ENCODE assay signal across 25 mouse cellular contexts in the genomic region with DNA sequence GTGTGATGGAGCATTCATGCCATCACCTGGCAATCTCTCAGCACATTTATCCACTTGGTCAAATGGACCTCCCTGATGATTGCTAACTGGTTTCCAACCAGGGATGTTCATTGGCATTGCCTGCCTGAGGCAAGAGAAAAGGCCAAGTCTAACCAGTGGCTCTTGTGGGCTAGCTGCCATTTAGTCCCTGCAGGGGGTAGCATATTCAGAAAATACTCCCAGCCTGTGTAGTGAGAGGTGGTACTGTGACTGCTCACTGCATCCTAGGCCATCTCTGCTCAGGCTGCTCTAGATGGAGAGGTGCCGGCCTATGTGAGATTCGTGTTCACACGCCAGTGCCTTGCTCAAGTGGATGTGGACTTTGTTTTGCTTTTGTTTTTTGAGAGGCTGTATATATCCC. TPM values are rescaled to one million over a fixed set of nuclear protein-coding genes. Genes with fewer than 3 reads are reported as not detected.
DNase-seq lines count a peak whose midpoint lies in the region; ATAC-seq and TF ChIP-seq lines count a peak whose summit lies in the region.
"Had no signal": no experiment of that assay in that cellular context is flagged by ENCODE, and none has a peak within 500 bp of the region (broad histone marks: within the 10 kb centered on the region; RNA-seq: fewer than 3 reads in every experiment).

No protein-coding gene starts in this region.

- H3K9me3 ChIP-seq in midbrain, embryonic 10.5 days (replicated peaks): no peaks in the 10 kb centered on the region
- H3K9me3 ChIP-seq: forebrain, embryonic 13.5 days; heart, embryonic 10.5 days; hindbrain, embryonic 13.5 days had no signal

- H3K4me1 ChIP-seq in midbrain, embryonic 10.5 days: peaks cover 13% of the 10 kb centered on the region
- H3K4me1 ChIP-seq: heart, embryonic 10.5 days had no signal

- H3K27me3 ChIP-seq in Patski: no peaks in the 10 kb centered on the region
- H3K27me3 ChIP-seq in midbrain, embryonic 10.5 days (ENCODE audit: low read depth, poor library complexity, severe bottlenecking): no peaks in the 10 kb centered on the region
- H3K27me3 ChIP-seq: forebrain, embryonic 13.5 days; hindbrain, embryonic 13.5 days had no signal

- peaks cover 12% of the 10 kb centered on the region for H3K36me3 ChIP-seq in midbrain, embryonic 10.5 days

- no peak overlapping the region for H3K27ac ChIP-seq in midbrain, embryonic 10.5 days (replicated peaks)
- H3K27ac ChIP-seq: forebrain, embryonic 13.5 days; heart, embryonic 10.5 days; hindbrain, embryonic 13.5 days; hindbrain, postnatal 0 days had no signal

- in situ Hi-C loops in Patski (cut with MboI; ENCODE audit: low pct_unique_long_range_greater_than_20kb): no loop called here

- peak; percentile 18 for DNase-seq in Muller cell, postnatal 12 days (ENCODE audit: inconsistent ontology term)
- peak; percentile 22 for DNase-seq in Patski (ENCODE audit: low read depth, low spot score)
- peak; percentile 27 for DNase-seq in cerebellum, adult 8-10 months
- peak; percentile 73 to 76 for DNase-seq in cerebellum, postnatal 14 days
- DNase-seq in layer of hippocampus, adult 9-11 months: no peak
- no peak for DNase-seq in layer of hippocampus, adult 18-20 months (ENCODE audit: low spot score in 2 of 2)
- DNase-seq in midbrain, embryonic 10.5 days (ENCODE audit: low spot score): no peak
- DNase-seq: adrenal gland, postnatal 14 days; forebrain, postnatal 0 days; gastrocnemius, postnatal 36 days; heart, adult 18-20 months; heart, postnatal 10 days; kidney, adult 11 months; kidney, adult 9 months had no signal

- 93% methylated on average over 3 of the region's 3 CpGs for WGBS in midbrain, embryonic 10.5 days

- POLR2A ChIA-PET in Patski (lab: Charles Lee): no interaction called here

- no peak for ATAC-seq in Patski
- ATAC-seq: forebrain, embryonic 13.5 days; forebrain, postnatal 0 days; hindbrain, postnatal 0 days had no signal

- no peak overlapping the region for H3K4me3 ChIP-seq in midbrain, embryonic 10.5 days
- H3K4me3 ChIP-seq: forebrain, embryonic 13.5 days; heart, embryonic 10.5 days; hindbrain, embryonic 13.5 days had no signal

- TF ChIP-seq CTCF in Patski (IDR thresholded peaks at IDR 0.05): no peak

- CTCF ChIA-PET in Patski (lab: Charles Lee): interaction anchor here (1.2 kb wide), 1 partner anchor 9 kb away, joined by 3 read pairs; no protein-coding TSS in a partner anchor

RNA-seq across cellular contexts. Expression of gene 1700102P08Rik, which starts 5.7 kb away (rescaled TPM):
- polyA plus RNA-seq in Patski (2021): 0.82 TPM
- 1 to 10 TPM; 2.3 to 2.5 TPM for total RNA-seq in layer of hippocampus, adult 18-20 months (2021)
- 1.1 and 1.2 TPM in 2 replicates for polyA plus RNA-seq in midbrain, embryonic 10.5 days (2016; fragmentation: Nextera tagmentation; extraction: Ambion mirVana)

RNA-seq across cellular contexts. Expression of gene Ccdc36, which starts 30.0 kb away (rescaled TPM):
- polyA plus RNA-seq in Patski (2021): not detected
- total RNA-seq in layer of hippocampus, adult 18-20 months (2021): not detected
- polyA plus RNA-seq in midbrain, embryonic 10.5 days (2016; fragmentation: Nextera tagmentation; extraction: Ambion mirVana): 0.81 and 1.1 TPM in 2 replicates
- total RNA-seq: adrenal gland, adult 18-20 months; adrenal gland, postnatal 14 days; gastrocnemius, adult 18-20 months; gastrocnemius, postnatal 36 days; heart, adult 18-20 months; heart, postnatal 10 days had no signal

RNA-seq across cellular contexts. Expression of gene BC048562, which starts 38.0 kb away (rescaled TPM):
- not detected for polyA plus RNA-seq in Patski (2021)
- not detected for total RNA-seq in layer of hippocampus, adult 18-20 months (2021)
- not detected in 2 replicates for polyA plus RNA-seq in midbrain, embryonic 10.5 days (2016; fragmentation: Nextera tagmentation; extraction: Ambion mirVana)
- total RNA-seq: adrenal gland, adult 18-20 months; adrenal gland, postnatal 14 days; ES-E14; forebrain, postnatal 0 days; gastrocnemius, adult 18-20 months; gastrocnemius, postnatal 36 days; heart, adult 18-20 months; heart, postnatal 10 days; hematopoietic stem cell, adult 5-6 weeks; hindbrain, postnatal 0 days had no signal
- polyA plus RNA-seq: embryonic facial prominence, embryonic 14.5 days; forebrain, embryonic 13.5 days; forebrain, postnatal 0 days; heart, embryonic 10.5 days; heart, embryonic 14.5 days; hindbrain, embryonic 13.5 days; hindbrain, postnatal 0 days; intestine, embryonic 14.5 days had no signal

RNA-seq across cellular contexts. Expression of gene Usp4, which starts 50.7 kb away (rescaled TPM):
- 82.1 TPM for polyA plus RNA-seq in Patski (2021)
- total RNA-seq in layer of hippocampus, adult 18-20 months (2021): 100 to 1,000 TPM; 102 to 105 TPM
- 119 and 140 TPM in 2 replicates for polyA plus RNA-seq in midbrain, embryonic 10.5 days (2016; fragmentation: Nextera tagmentation; extraction: Ambion mirVana)

RNA-seq across cellular contexts. Expression of gene Gpx1, which starts 59.6 kb away (rescaled TPM):
- polyA plus RNA-seq in Patski (2021): 372 TPM
- 10 to 100 TPM; 58.5 to 70.8 TPM for total RNA-seq in layer of hippocampus, adult 18-20 months (2021)
- 767 and 792 TPM in 2 replicates for polyA plus RNA-seq in midbrain, embryonic 10.5 days (2016; fragmentation: Nextera tagmentation; extraction: Ambion mirVana)

Comparison
In these comparisons a context has a peak if more than half of its experiments do, and no peak if none do; other contexts are left out.
1. DNase-seq: peak in Muller cell, postnatal 12 days (single experiment), Patski (single experiment), cerebellum, adult 8-10 months (single experiment) and cerebellum, postnatal 14 days (2 of 2); none in layer of hippocampus, adult 9-11 months (single experiment), layer of hippocampus, adult 18-20 months (0 of 2) and midbrain, embryonic 10.5 days (single experiment).